Mouse (Mus musculus): ENCODE measurements around the gene Chrnb1.

The Chrnb1 gene

DNA sequence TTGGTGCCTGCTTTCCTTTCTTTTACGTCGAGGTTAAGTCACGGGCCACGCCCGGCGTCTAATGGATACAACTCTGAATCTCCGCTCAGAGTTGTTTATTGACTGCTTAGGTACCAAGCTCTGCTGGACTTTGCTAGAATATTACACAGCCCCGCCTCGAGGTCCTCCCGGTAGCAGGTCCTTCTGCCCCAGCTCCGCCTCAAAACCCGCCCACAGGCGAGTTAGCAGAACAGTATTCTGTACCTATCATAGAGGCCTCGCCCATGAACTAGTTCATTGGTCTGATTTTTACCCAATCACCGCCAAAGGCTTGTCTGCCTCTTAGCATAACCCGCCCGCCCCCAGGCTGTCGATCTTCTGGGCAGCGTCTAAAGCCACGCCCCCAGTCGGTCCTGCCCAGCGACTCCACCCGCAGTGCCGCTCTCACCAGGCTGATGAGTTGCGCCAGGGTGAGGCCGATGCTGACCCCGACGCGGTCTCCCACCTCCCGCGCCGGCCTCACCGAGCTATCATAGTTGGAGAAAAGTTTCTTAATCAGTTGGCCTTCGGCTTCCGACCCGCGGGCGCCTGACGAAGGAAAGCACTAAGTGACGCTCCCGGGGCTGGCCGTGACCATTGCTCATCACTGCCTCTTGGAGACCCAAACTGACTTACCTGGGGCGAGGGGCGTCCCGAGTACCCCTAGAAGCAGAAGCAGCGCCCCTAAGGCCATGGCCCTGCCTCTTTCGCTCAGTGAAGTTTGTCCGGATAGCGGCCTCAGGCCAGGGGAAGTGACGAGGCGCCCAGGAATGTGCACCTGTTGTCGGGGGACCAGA is at the start of gene Chrnb1:
Gene Chrnb1, minus strand, starts transcription at position 776 of the 815 bp plus-strand sequence.
- DNase-seq (ENCODE audit: low read depth, low spot score): peak; percentile 98

GRCm38 (mm10) chr11:69838714-69839104 is 43.0 kb upstream of the Chrnb1 start:
- peak; percentile 69 for DNase-seq (ENCODE audit: low read depth, low spot score)

DNA sequence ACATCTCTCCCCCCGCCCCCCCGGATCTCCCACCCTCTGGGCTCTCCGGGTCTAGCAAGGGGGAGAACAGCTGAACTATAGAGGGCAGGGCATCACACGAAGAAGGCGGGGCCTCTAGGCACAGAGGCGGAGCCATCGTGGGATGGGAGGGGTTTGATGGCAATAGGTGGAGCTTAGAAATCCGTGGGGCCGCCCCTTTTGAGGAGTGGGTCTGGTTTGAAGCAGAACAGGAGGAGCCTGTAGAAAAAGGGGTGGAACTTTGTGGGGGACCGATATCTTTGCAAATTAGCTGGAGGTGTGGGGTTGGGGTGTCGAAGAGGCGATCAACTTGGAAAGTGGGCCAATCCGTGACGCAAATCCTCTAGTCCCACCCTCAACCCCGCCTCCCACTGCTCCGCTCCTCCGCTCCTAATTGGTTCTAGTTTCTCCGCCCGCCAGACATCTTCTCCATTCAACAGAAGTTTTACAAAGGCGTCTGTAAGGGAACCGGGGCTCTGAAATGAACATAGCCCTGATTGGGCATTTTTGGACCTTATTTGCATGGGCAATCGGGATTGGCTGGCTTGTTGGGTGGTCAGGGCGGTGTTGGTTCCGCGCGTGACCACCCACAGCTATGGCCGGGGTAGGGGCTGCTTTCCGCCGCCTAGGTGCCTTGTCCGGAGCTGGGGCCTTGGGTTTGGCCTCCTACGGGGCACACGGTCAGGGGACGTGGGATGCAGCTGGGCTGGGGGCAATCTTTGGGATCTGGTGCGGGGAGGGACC is 42.4 kb upstream of the Chrnb1 start, which contains the start of gene Tmem256:
Gene Tmem256, plus strand, starts transcription at position 563 of the 762 bp plus-strand sequence.
- DNase-seq (ENCODE audit: low read depth, low spot score): peak; percentile 99

DNA sequence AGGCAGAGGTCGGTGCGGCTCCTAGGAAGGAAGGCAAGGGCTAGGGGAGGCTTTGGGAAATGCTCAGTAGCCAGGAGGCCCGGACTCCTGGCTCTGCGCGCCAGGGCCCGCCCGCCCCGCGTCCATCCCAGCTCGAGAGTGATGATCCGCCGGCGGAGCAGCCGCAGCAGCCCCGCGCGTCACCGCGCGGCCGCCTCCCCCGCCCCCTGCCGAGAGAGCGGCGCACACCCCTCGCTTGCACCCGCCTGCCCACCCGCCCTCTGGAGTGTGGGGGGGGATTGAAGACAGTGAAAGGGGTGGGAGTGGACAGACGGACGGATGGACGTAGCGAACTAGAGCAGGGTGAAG is 41.8 kb upstream of the Chrnb1 start, which contains the start of gene Nlgn2:
Gene Nlgn2, minus strand, starts transcription at position 181 of the 348 bp plus-strand sequence.
- DNase-seq (ENCODE audit: low read depth, low spot score): no peak

- peak; percentile 33 for DNase-seq (ENCODE audit: low read depth, low spot score)
Measured at GRCm38 (mm10) chr11:69836703-69837576, 41.2 kb upstream of the Chrnb1 start.

- DNase-seq (ENCODE audit: low read depth, low spot score): no peak
Measured at GRCm38 (mm10) chr11:69835966-69836335, 40.2 kb upstream of the Chrnb1 start.

DNA sequence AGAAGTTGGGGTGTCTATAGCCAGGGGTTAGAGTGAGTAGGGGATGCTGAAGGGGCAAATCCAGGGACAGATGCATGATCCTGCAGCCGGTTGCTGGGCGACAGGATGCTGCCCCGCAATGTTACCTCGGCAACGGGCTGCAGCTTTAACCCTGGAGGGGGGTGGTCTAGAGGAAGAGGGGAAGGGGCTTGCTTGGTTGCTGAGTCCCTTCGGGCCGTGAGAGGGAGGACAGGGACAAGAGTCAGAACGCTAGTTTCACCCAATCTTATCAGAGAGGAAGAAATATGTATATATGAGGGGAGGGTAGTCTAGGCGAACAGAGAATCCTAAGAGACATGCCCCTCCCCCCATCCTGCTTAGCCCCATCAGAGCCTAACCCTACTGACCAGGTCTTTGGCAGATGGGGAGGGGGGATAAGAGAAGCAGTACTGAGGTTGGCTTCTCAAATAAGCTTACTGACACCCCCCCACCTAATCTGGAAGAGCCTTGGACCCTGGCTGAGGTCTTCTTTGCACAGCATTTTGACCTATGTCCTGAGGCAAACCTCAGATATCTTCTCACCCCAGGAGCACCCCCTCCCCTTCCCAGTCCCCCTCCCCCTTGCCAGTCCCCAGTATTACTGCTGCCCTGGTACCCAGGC is 39.7 kb upstream of the Chrnb1 start:
- DNase-seq (ENCODE audit: low read depth, low spot score): no peak

- DNase-seq (ENCODE audit: low read depth, low spot score): no peak
Measured at GRCm38 (mm10) chr11:69834001-69834549, 38.3 kb upstream of the Chrnb1 start.

DNA sequence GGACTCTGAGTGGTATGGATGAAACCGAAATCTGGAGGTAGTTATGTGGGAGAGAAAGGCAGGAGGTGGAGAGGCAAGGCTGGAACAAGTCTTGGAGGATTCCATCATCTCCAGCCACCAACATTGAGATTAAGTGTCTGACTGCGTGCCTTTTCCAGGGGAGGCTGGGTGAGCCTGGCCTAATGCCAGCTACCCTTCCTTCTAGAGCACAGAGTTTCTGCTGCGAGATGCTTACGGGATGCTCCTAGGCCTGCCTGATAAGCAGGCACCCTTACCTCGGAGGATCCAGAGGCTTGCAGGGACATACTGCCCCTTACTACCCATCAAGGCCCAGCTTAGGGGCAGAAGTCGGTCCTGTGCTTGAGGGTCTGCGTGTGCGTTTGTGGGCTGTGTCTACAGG is 37.8 kb upstream of the Chrnb1 start:
- DNase-seq (ENCODE audit: low read depth, low spot score): no peak

GRCm38 (mm10) chr11:69828832-69829231 is 33.1 kb upstream of the Chrnb1 start:
- no peak for DNase-seq (ENCODE audit: low read depth, low spot score)

GRCm38 (mm10) chr11:69823456-69823855 is 27.7 kb upstream of the Chrnb1 start:
- no peak for DNase-seq (ENCODE audit: low read depth, low spot score)

DNA sequence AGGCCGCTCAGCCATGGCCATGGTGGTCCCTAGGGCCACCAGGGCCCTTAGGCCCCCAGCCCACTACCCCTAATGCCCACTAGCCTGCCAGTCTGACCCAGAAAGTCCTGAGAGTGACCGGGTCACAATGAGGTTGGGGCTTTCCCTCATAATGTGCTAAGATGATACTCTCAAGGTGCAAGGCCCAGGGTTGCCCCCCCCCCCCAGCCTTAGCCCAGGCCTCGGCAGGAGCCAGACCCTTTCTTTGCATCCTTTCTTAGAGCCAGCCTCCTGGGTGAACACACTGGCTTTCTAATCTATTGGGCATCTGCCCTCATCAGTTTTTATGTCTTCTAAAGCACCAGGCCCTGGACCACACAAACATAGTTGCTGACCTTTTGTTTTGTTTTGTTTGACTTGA is 26.3 kb upstream of the Chrnb1 start, which contains the start of gene Spem1:
Gene Spem1, minus strand, starts transcription at position 101 of the 400 bp plus-strand sequence.
- no peak for DNase-seq (ENCODE audit: low read depth, low spot score)

GRCm38 (mm10) chr11:69818871-69819270 is 23.1 kb upstream of the Chrnb1 start:
- no peak for DNase-seq (ENCODE audit: low read depth, low spot score)

- no peak for DNase-seq (ENCODE audit: low read depth, low spot score)
Measured at GRCm38 (mm10) chr11:69818365-69818764, 22.6 kb upstream of the Chrnb1 start, which contains the start of gene Spem2. Gene Spem2, minus strand, starts transcription at chr11:69818465.

- DNase-seq (ENCODE audit: low read depth, low spot score): no peak
Measured at GRCm38 (mm10) chr11:69816520-69816919, 20.8 kb upstream of the Chrnb1 start.

DNA sequence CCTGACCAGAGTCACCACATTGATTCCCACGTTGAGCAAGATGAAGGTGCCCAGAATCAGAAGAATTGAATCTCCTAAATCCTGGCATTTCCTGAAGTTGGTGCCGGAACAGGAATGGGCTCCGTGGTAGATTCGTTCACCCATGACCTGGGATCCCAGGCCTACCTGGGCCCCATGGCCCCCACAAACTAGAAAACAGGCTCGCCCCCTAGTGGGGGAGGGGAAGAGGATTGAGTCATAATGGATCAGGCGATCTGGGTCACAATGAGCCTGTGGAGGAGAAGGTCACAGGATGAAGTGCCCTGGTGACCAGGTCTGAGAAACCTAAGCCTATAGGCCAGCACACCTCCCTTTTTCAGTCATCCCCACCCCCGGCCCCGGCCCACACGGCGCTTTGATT is 19.4 kb upstream of the Chrnb1 start, which contains the start of gene Gm39566:
Gene Gm39566, minus strand, starts transcription at position 144 of the 400 bp plus-strand sequence.
- no peak for DNase-seq (ENCODE audit: low read depth, low spot score)

DNA sequence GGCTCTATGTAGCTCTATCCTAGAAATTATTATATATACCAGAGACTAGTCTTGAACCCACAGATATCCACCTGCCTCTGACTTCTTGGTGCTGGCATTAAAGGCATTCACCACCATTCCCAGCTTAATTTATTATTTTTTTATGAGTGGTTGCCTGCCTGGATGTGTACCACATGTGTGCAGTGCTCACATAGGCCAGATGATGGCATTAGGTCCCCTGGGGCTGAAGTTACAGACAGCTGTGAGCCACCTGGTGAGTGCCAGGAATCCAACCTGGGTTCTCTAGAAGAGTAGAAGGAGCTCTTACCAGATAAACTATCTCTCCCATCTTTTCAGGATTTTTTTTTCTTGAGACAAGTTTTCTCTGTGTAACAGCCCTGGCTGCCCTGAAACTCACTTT is 14.5 kb upstream of the Chrnb1 start:
- DNase-seq (ENCODE audit: low read depth, low spot score): no peak

GRCm38 (mm10) chr11:69807641-69808040 is 11.9 kb upstream of the Chrnb1 start:
- DNase-seq (ENCODE audit: low read depth, low spot score): peak; percentile 71

GRCm38 (mm10) chr11:69806378-69806777 is 10.6 kb upstream of the Chrnb1 start:
- no peak for DNase-seq (ENCODE audit: low read depth, low spot score)
